20 mouse cellular contexts compared by ENCODE assay signal in the genomic region with DNA sequence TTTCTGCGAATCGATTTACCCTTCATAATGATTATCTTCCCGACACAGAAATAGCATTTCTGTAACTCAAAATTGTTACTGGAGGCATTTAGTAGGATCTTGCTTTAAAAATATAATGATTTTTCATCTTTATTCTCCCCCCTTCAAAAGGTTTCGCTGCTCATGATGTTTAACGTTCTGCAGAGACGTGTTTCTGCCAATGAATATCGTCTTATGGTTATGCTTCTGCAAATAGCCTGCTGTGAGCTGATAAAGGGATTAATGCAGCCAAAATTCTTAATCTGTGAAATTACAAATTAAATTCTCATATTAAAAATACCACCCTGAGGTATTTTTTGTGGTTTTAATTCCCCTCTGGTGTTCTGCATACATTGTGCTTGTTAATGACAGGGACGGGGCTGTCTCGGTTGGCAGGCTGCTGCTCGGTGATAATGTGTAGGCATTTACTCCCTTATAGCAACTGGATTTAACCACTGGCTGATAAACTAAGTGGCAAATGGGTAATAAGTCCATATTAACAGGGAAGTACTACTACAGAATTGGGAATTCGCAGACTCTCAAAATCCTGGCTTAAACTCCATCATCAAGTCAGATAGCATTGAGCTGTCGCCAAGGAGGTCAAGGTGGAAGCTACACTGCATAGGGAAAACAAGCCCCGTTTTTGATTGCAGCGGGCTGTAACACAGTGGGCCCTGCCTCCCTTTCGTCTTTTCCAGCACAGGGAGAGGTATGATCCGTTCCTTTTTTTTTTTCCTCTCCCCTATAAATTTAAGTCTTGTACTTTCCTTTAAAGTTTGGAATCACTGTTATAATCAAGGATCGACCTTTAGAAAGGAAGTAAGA.
A peak's percentile ranks its signal among the peaks of the same experiment; 100 is the strongest.
DNase-seq lines count a peak whose midpoint lies in the region; ATAC-seq lines count a peak whose summit lies in the region.
"Had no signal": no experiment of that assay in that cellular context is flagged by ENCODE, and none has a peak within 500 bp of the region (broad histone marks: within the 10 kb centered on the region; RNA-seq: fewer than 3 reads in every experiment).

No protein-coding gene starts in this region.

- H3K9ac ChIP-seq in midbrain, embryonic 11.5 days (ENCODE audit: low read length): no peak overlapping the region
- H3K9ac ChIP-seq in midbrain, embryonic 14.5 days (replicated peaks; ENCODE audit: low read length): no peak overlapping the region
- H3K9ac ChIP-seq in kidney, embryonic 16.5 days (replicated peaks; ENCODE audit: low read length): no peak overlapping the region
- H3K9ac ChIP-seq: embryonic facial prominence, embryonic 15.5 days; forebrain, postnatal 0 days; heart, embryonic 13.5 days had no signal

- WGBS in midbrain, embryonic 11.5 days: 75% methylated on average over 17 of the region's 17 CpGs
- 82% methylated on average over 17 of the region's 17 CpGs for WGBS in midbrain, embryonic 10.5 days
- 45% methylated on average over 17 of the region's 17 CpGs for WGBS in midbrain, embryonic 14.5 days
- 63% methylated on average over 17 of the region's 17 CpGs for WGBS in kidney, embryonic 16.5 days

- peak; percentile 20 for DNase-seq in adrenal gland, postnatal 10 days
- DNase-seq in adrenal gland, adult 18-20 months (ENCODE audit: low spot score in 2 of 2): no peak
- peak; percentile 81 for DNase-seq in midbrain, embryonic 11.5 days (ENCODE audit: low spot score, missing footprints)
- DNase-seq in midbrain, embryonic 10.5 days (ENCODE audit: low spot score): no peak
- DNase-seq in midbrain, embryonic 14.5 days: peak; percentile 77
- no peak for DNase-seq in gastrocnemius, postnatal 10 days
- DNase-seq: cerebellum, adult 11 months; cerebellum, adult 9-11 months; forebrain, postnatal 0 days; gastrocnemius, postnatal 25 days; heart, postnatal 14 days; kidney, adult 11 months; kidney, postnatal 10 days; lung, postnatal 4 days had no signal

- H3K9me3 ChIP-seq in midbrain, embryonic 11.5 days (ENCODE audit: control insufficient read depth, low read length): no peaks in the 10 kb centered on the region
- no peaks in the 10 kb centered on the region for H3K9me3 ChIP-seq in midbrain, embryonic 10.5 days (replicated peaks)
- H3K9me3 ChIP-seq in midbrain, embryonic 14.5 days (ENCODE audit: control insufficient read depth, low read length): no peaks in the 10 kb centered on the region
- no peaks in the 10 kb centered on the region for H3K9me3 ChIP-seq in kidney, embryonic 16.5 days (ENCODE audit: low read length)
- H3K9me3 ChIP-seq: embryonic facial prominence, embryonic 15.5 days; heart, embryonic 13.5 days; limb, embryonic 10.5 days had no signal

- no peak overlapping the region for H3K4me3 ChIP-seq in midbrain, embryonic 11.5 days (ENCODE audit: low read depth, low read length)
- no peak overlapping the region for H3K4me3 ChIP-seq in midbrain, embryonic 10.5 days
- no peak overlapping the region for H3K4me3 ChIP-seq in midbrain, embryonic 14.5 days (replicated peaks; ENCODE audit: low read depth, low read length)
- no peak overlapping the region for H3K4me3 ChIP-seq in kidney, embryonic 16.5 days (ENCODE audit: low read length)
- H3K4me3 ChIP-seq: embryonic facial prominence, embryonic 15.5 days; heart, embryonic 13.5 days; limb, embryonic 10.5 days; myocyte had no signal

- H3K4me1 ChIP-seq in midbrain, embryonic 11.5 days (ENCODE audit: control insufficient read depth, insufficient read depth, low read length): no peaks in the 10 kb centered on the region
- H3K4me1 ChIP-seq in midbrain, embryonic 10.5 days: peaks cover 12% of the 10 kb centered on the region
- H3K4me1 ChIP-seq in midbrain, embryonic 14.5 days (ENCODE audit: control insufficient read depth, insufficient read depth, low read length): peaks cover 22% of the 10 kb centered on the region
- peaks cover 14% of the 10 kb centered on the region for H3K4me1 ChIP-seq in kidney, embryonic 16.5 days (ENCODE audit: insufficient read depth, low read length)
- H3K4me1 ChIP-seq: heart, embryonic 13.5 days had no signal

- ATAC-seq in midbrain, embryonic 11.5 days (ENCODE audit: low FRiP score): peak; percentile 50; the same call in 1 of the 2 replicates
- ATAC-seq in midbrain, embryonic 14.5 days (ENCODE audit: low FRiP score, low TSS enrichment): peak; percentile 85
- ATAC-seq in kidney, embryonic 16.5 days (ENCODE audit: low FRiP score, low TSS enrichment): no peak
- ATAC-seq: CD4-positive, CD25-positive, alpha-beta regulatory T cell, adult 4 months had no signal

- H3K27me3 ChIP-seq in midbrain, embryonic 11.5 days (ENCODE audit: control insufficient read depth, insufficient read depth, low read length): no peaks in the 10 kb centered on the region
- no peaks in the 10 kb centered on the region for H3K27me3 ChIP-seq in midbrain, embryonic 10.5 days (ENCODE audit: low read depth, poor library complexity, severe bottlenecking)
- H3K27me3 ChIP-seq in midbrain, embryonic 14.5 days (ENCODE audit: control insufficient read depth, insufficient read depth, low read length): no peaks in the 10 kb centered on the region
- H3K27me3 ChIP-seq in kidney, embryonic 16.5 days (ENCODE audit: insufficient read depth, low read length): no peaks in the 10 kb centered on the region
- H3K27me3 ChIP-seq: embryonic facial prominence, embryonic 15.5 days; heart, embryonic 13.5 days had no signal

- no peak overlapping the region for H3K4me2 ChIP-seq in midbrain, embryonic 11.5 days
- H3K4me2 ChIP-seq in midbrain, embryonic 14.5 days (ENCODE audit: low read length): peak overlapping the region; percentile 6; the same call in 1 of the 2 replicates
- H3K4me2 ChIP-seq in kidney, embryonic 16.5 days (replicated peaks; ENCODE audit: low read depth, low read length): no peak overlapping the region
- H3K4me2 ChIP-seq: embryonic facial prominence, embryonic 15.5 days; heart, embryonic 13.5 days had no signal

- no peak overlapping the region for H3K27ac ChIP-seq in midbrain, embryonic 11.5 days (ENCODE audit: low read depth, low read length)
- H3K27ac ChIP-seq in midbrain, embryonic 10.5 days (replicated peaks): no peak overlapping the region
- H3K27ac ChIP-seq in midbrain, embryonic 14.5 days (replicated peaks; ENCODE audit: low read depth, low read length): peak overlapping the region; percentile 85
- H3K27ac ChIP-seq in kidney, embryonic 16.5 days (ENCODE audit: low read length): no peak overlapping the region
- H3K27ac ChIP-seq: embryonic facial prominence, embryonic 15.5 days; heart, embryonic 13.5 days; limb, embryonic 10.5 days had no signal

- H3K36me3 ChIP-seq in midbrain, embryonic 11.5 days (ENCODE audit: control insufficient read depth, insufficient read depth, low read length): no peaks in the 10 kb centered on the region
- no peaks in the 10 kb centered on the region for H3K36me3 ChIP-seq in midbrain, embryonic 10.5 days
- H3K36me3 ChIP-seq in midbrain, embryonic 14.5 days (ENCODE audit: control insufficient read depth, insufficient read depth, low read length): no peaks in the 10 kb centered on the region
- H3K36me3 ChIP-seq in kidney, embryonic 16.5 days (ENCODE audit: insufficient read depth, low read length): no peaks in the 10 kb centered on the region
- H3K36me3 ChIP-seq: embryonic facial prominence, embryonic 15.5 days; heart, embryonic 13.5 days; limb, embryonic 10.5 days had no signal

Comparison
In these comparisons a context has a peak if more than half of its experiments do, and no peak if none do; other contexts are left out.
1. DNase-seq: peak in adrenal gland, postnatal 10 days (single experiment), midbrain, embryonic 11.5 days (single experiment) and midbrain, embryonic 14.5 days (single experiment); none in adrenal gland, adult 18-20 months (0 of 2), midbrain, embryonic 10.5 days (single experiment) and gastrocnemius, postnatal 10 days (single experiment).